Mouse (Mus musculus): Measurements from ENCODE around the gene Pi4ka. TPM values are rescaled to one million over a fixed set of nuclear protein-coding genes. Genes with fewer than 3 reads are reported as not detected.

The Pi4ka gene
- polyA plus RNA-seq, 1 experiment from 2014 or later, result 25.9 TPM

- H3K4me1 ChIP-seq (replicated peaks), result no peaks in the 10 kb centered on the region
- H3K9ac ChIP-seq, result no peak overlapping the region
- no peak overlapping the region for H3K4me3 ChIP-seq (replicated peaks)
- WGBS, result 87% methylated on average over 2 of the region's 2 CpGs
- no peak overlapping the region for H3K4me2 ChIP-seq (replicated peaks)
- peaks cover 24% of the 10 kb centered on the region; the same call in 1 of the 2 replicates for H3K36me3 ChIP-seq
- H3K27ac ChIP-seq, result no peak overlapping the region
- ATAC-seq, result no peak
- no peaks in the 10 kb centered on the region for H3K27me3 ChIP-seq (replicated peaks)
- H3K9me3 ChIP-seq, result no peaks in the 10 kb centered on the region
Measured at GRCm38 (mm10) chr16:17287103-17287502, 119.0 kb downstream of the Pi4ka start.

DNA sequence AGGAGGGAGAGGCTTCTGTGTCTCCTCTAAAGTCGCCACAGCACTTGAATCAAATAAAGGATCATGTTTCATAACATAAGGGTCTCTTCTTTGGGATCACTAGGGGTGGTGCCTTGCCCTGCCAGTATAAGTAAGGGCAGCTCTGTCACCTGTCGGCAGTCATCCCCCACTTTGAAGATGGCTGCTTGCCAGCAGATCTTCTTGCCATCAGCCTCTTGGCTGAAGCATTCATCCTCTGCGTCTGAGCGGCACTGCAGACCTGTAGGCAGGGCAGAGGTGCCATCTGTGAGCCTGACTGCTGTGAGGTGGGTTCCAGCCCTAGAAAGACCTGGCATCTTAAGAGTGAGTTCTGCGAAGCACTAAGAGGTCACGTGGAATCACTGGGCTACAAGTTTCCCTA, 123.0 kb downstream of the Pi4ka start:
- 81% methylated on average over 6 of the region's 6 CpGs for WGBS
- H3K9me3 ChIP-seq, result no peaks in the 10 kb centered on the region
- H3K4me3 ChIP-seq (replicated peaks), result no peak overlapping the region
- no peak overlapping the region for H3K9ac ChIP-seq
- H3K4me1 ChIP-seq (replicated peaks), result peaks cover 1% of the 10 kb centered on the region; the same call in 1 of the 2 replicates
- H3K4me2 ChIP-seq (replicated peaks), result no peak overlapping the region
- H3K27me3 ChIP-seq (replicated peaks), result peaks cover 5% of the 10 kb centered on the region; the same call in 1 of the 2 replicates
- no peak for ATAC-seq
- no peak overlapping the region for H3K27ac ChIP-seq
- H3K36me3 ChIP-seq, result peaks cover 16% of the 10 kb centered on the region; the same call in 1 of the 2 replicates

- H3K4me2 ChIP-seq (replicated peaks), result no peak overlapping the region
- H3K4me3 ChIP-seq (replicated peaks), result no peak overlapping the region
- WGBS, result 92% methylated on average over 11 of the region's 11 CpGs
- H3K36me3 ChIP-seq, result peaks cover 13% of the 10 kb centered on the region; the same call in 1 of the 2 replicates
- H3K4me1 ChIP-seq (replicated peaks), result peaks cover 18% of the 10 kb centered on the region
- H3K27me3 ChIP-seq (replicated peaks), result peaks cover 20% of the 10 kb centered on the region
- H3K27ac ChIP-seq, result no peak overlapping the region
- ATAC-seq, result no peak
- H3K9ac ChIP-seq, result no peak overlapping the region
- H3K9me3 ChIP-seq, result no peaks in the 10 kb centered on the region
Measured at GRCm38 (mm10) chr16:17280471-17280870, 125.6 kb downstream of the Pi4ka start.

- H3K4me2 ChIP-seq (replicated peaks), result peak overlapping the region; percentile 97
- H3K27me3 ChIP-seq (replicated peaks), result peaks cover 20% of the 10 kb centered on the region
- peaks cover 18% of the 10 kb centered on the region for H3K4me1 ChIP-seq (replicated peaks)
- H3K9me3 ChIP-seq, result no peaks in the 10 kb centered on the region
- H3K36me3 ChIP-seq, result no peaks in the 10 kb centered on the region
- H3K4me3 ChIP-seq (replicated peaks), result peak overlapping the region; percentile 67
- 7% methylated on average over 61 of the region's 61 CpGs for WGBS
- H3K27ac ChIP-seq, result no peak overlapping the region
- peak overlapping the region; percentile 26; the same call in 1 of the 2 replicates for H3K9ac ChIP-seq
- ATAC-seq, result peak; percentile 16; the same call in 1 of the 2 replicates
Measured at GRCm38 (mm10) chr16:17277342-17278211, 128.5 kb downstream of the Pi4ka start.

DNA sequence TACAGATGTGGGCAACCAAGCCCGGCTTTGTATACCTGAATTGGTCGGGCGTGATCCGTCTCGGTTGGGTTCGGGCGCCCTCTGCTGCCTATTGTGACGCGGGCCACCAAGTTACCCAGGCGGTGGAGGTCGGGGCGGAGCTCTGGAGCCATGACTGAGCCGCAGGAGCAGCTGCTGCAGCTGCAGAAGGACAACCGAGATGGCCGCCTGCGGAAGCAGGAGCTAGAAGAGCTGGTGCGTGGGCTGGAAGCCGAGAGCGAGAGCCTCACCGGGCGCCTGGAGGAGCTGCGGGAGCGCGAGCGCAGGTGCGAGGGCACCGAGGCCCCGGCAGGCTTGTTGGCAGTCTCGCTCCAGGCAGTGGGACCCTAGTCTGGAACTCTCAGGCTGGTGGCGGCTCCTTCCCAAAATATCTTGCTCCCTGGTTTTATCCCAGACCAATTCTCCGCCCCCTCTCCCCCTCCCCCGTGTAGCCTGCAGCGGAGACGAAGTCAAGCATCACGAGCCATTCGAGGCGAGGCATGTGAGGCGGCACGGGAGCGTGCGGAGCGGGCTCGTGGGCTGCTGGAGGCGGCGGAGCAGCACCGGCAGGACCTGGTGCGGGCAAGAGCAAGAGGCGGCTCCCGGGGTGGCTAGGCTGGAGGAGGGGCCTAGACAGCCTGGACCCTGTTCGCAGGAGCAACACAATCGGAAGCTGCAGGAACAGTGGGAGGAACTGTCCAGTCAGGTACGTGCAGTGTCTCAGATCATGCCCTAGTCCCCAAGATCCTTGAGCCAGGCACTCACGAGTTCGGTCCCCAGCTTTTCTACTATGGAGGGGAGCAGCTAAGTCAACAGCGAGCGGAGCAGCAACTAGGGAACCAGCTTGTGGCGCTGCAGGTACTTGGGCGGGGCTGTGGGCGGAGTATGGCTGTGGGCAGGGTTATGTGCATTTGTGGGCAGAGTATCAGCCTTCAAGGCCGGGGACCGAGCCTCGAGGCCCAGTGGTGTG, 129.7 kb downstream of the Pi4ka start:
- under 1% methylated on average over 61 of the region's 62 CpGs for WGBS
- Histone ChIP-seq H3K4me1 (replicated peaks) (peaks cover 18% of the 10 kb centered on the region), H3K4me3 (replicated peaks) (peak overlapping the region; percentile 67), H3K4me2 (replicated peaks) (peak overlapping the region; percentile 97), H3K27ac (peak overlapping the region; percentile 68), H3K27me3 (replicated peaks) (peaks cover 20% of the 10 kb centered on the region), H3K9me3 (no peaks in the 10 kb centered on the region), H3K36me3 (no peaks in the 10 kb centered on the region), H3K9ac (peak overlapping the region; percentile 70)
- peak; percentile 89 for ATAC-seq

- H3K4me3 ChIP-seq (replicated peaks), result peak within 1 kb of the TSS; percentile 67
- peak within 1 kb of the TSS; percentile 97 for H3K4me2 ChIP-seq (replicated peaks)
- no peaks in the 10 kb centered on the region for H3K36me3 ChIP-seq
- WGBS, result 62% methylated on average over 7 of the region's 7 CpGs
- peaks cover 18% of the 10 kb centered on the region for H3K4me1 ChIP-seq (replicated peaks)
- ATAC-seq, result no peak
- H3K9me3 ChIP-seq, result no peaks in the 10 kb centered on the region
- peak within 1 kb of the TSS; percentile 68 for H3K27ac ChIP-seq
- H3K27me3 ChIP-seq (replicated peaks), result peaks cover 20% of the 10 kb centered on the region
- H3K9ac ChIP-seq, result peak within 1 kb of the TSS; percentile 70
Measured at GRCm38 (mm10) chr16:17275721-17276120, 130.4 kb downstream of the Pi4ka start, which contains the start of gene Tmem191c. Gene Tmem191c, plus strand, starts transcription at chr16:17276077.

- Histone ChIP-seq H3K9me3 (no peaks in the 10 kb centered on the region), H3K27ac (no peak overlapping the region), H3K4me3 (replicated peaks) (no peak overlapping the region), H3K36me3 (no peaks in the 10 kb centered on the region), H3K4me1 (replicated peaks) (peaks cover 4% of the 10 kb centered on the region), H3K4me2 (replicated peaks) (no peak overlapping the region), H3K27me3 (replicated peaks) (peaks cover 2% of the 10 kb centered on the region; the same call in 1 of the 2 replicates), H3K9ac (no peak overlapping the region)
- WGBS, result 81% methylated on average over 6 of the region's 6 CpGs
- ATAC-seq, result no peak
Measured at GRCm38 (mm10) chr16:17271856-17272255, 134.3 kb downstream of the Pi4ka start.

DNA sequence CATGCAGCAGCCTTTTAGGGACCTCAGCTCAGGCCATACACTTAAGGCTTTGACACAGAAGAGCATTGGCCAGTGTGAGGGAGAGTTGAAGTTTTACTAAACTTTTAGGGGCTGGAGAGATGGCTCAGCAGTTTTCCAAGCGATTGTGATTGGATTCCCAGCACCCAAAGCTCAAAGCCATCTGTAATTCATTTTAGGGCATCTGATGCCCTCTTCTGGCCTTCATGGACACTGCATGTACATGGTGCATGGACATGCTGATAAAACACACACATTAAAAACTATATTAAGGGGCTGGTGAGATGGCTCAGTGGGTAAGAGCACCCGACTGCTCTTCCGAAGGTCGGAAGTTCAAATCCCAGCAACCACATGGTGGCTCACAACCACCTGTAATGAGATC, 135.0 kb downstream of the Pi4ka start:
- Histone ChIP-seq H3K4me3 (replicated peaks) (no peak overlapping the region), H3K36me3 (no peaks in the 10 kb centered on the region), H3K4me2 (replicated peaks) (no peak overlapping the region), H3K27ac (no peak overlapping the region), H3K27me3 (replicated peaks) (no peaks in the 10 kb centered on the region), H3K4me1 (replicated peaks) (no peaks in the 10 kb centered on the region), H3K9ac (no peak overlapping the region), H3K9me3 (no peaks in the 10 kb centered on the region)
- WGBS, result 77% methylated on average over 4 of the region's 4 CpGs
- no peak for ATAC-seq

- H3K9me3 ChIP-seq, result no peaks in the 10 kb centered on the region
- H3K4me2 ChIP-seq (replicated peaks), result no peak overlapping the region
- no peaks in the 10 kb centered on the region for H3K4me1 ChIP-seq (replicated peaks)
- no peak overlapping the region for H3K4me3 ChIP-seq (replicated peaks)
- WGBS, result 82% methylated on average over 5 of the region's 5 CpGs
- H3K27me3 ChIP-seq (replicated peaks), result no peaks in the 10 kb centered on the region
- H3K9ac ChIP-seq, result no peak overlapping the region
- ATAC-seq, result no peak
- no peaks in the 10 kb centered on the region for H3K36me3 ChIP-seq
- H3K27ac ChIP-seq, result no peak overlapping the region
Measured at GRCm38 (mm10) chr16:17269872-17270271, 136.2 kb downstream of the Pi4ka start.

GRCm38 (mm10) chr16:17267937-17268336, 138.2 kb downstream of the Pi4ka start:
- no peaks in the 10 kb centered on the region for H3K27me3 ChIP-seq (replicated peaks)
- 41% methylated on average over 5 of the region's 5 CpGs for WGBS
- H3K4me1 ChIP-seq (replicated peaks), result no peaks in the 10 kb centered on the region
- no peak overlapping the region for H3K4me2 ChIP-seq (replicated peaks)
- no peak overlapping the region for H3K4me3 ChIP-seq (replicated peaks)
- no peaks in the 10 kb centered on the region for H3K9me3 ChIP-seq
- H3K36me3 ChIP-seq, result no peaks in the 10 kb centered on the region
- H3K27ac ChIP-seq, result no peak overlapping the region
- ATAC-seq, result peak; percentile 55
- no peak overlapping the region for H3K9ac ChIP-seq

DNA sequence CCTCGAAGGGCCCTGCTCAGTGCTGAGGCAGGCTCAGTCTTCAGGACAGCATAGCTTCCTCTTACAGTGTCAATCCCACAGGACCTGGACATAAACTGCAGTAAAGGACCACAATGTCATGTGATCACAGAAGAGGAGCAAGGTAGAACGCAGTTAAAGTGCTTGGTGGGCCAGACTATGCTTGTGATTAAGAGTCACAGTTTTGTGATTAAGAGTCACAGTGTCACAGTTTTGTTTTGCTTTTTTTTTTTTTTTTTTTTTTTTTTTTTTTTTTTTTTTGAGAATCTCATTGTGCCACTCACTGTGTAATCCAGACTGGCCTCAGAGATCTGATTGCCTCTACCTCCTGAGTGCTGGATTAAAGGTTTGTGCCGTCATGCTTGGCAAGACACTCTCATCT, 140.0 kb downstream of the Pi4ka start:
- no peaks in the 10 kb centered on the region for H3K9me3 ChIP-seq
- no peak overlapping the region for H3K9ac ChIP-seq
- ATAC-seq, result no peak
- WGBS, result 82% methylated on average over 3 of the region's 3 CpGs
- H3K4me2 ChIP-seq (replicated peaks), result no peak overlapping the region
- H3K4me1 ChIP-seq (replicated peaks), result no peaks in the 10 kb centered on the region
- no peak overlapping the region for H3K27ac ChIP-seq
- no peaks in the 10 kb centered on the region for H3K36me3 ChIP-seq
- no peaks in the 10 kb centered on the region for H3K27me3 ChIP-seq (replicated peaks)
- no peak overlapping the region for H3K4me3 ChIP-seq (replicated peaks)

GRCm38 (mm10) chr16:17261341-17261740, 144.8 kb downstream of the Pi4ka start:
- Histone ChIP-seq H3K4me2 (replicated peaks) (no peak overlapping the region), H3K4me1 (replicated peaks) (no peaks in the 10 kb centered on the region), H3K4me3 (replicated peaks) (no peak overlapping the region), H3K27ac (no peak overlapping the region), H3K27me3 (replicated peaks) (no peaks in the 10 kb centered on the region), H3K36me3 (peaks cover 20% of the 10 kb centered on the region), H3K9me3 (no peaks in the 10 kb centered on the region), H3K9ac (no peak overlapping the region)
- WGBS, result 97% methylated on average over 1 of the region's 1 CpGs
- no peak for ATAC-seq

Measured in intestine, embryonic 15.5 days (tissue).